Mouse (Mus musculus): ENCODE measurements around the gene Ftsj1. TPM values are rescaled to one million over a fixed set of nuclear protein-coding genes. Genes with fewer than 3 reads are reported as not detected.

Ftsj1 gene
- polyA plus RNA-seq (2017; shearing (Covaris generic)): 23.1 TPM

DNA sequence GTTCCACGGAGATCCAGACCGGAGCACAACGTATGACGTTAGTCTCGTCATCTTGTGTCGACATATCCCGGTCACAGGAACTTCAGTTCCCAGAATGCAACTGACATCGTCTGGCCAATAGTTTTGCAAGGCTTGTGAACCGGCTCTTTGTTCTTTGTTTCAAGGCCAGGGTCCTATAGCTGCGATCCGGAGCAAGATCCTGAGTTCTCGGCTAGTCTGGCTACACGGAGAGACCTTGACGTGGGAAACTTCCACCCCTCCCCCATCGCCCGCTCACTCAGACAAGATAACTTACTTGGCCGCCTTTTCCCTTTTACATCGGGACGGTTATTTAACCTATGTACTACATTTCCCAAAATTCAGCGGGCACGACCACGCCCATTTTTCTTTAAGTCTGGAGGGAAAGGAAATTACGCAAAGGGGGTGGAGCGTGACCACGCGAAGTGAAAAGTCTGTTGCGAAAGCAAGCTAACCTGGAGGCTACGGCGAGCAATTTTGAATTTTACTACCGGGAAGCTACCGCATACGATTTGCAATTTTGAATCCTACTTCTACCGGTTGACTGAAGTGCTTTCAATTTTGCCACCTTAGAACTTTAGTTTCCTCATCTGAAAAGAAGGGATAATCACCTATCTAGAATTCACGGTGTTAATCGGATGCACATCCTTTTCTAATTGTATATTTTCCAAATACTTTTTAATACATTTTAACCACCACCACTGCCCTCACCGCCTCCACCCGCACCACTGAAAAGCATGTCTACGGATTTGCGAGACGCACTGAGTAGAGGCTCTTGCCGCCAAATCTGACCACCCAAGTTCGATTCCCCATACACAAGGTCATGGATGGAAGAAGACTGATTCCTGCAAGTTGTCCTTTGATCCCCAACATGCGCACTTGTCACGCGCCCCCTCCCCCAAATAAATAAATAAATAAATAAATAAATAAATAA lies at the start of gene Ftsj1:
Gene Ftsj1 (minus strand): TSS at position 73 of the 952 bp plus-strand sequence.

DNA sequence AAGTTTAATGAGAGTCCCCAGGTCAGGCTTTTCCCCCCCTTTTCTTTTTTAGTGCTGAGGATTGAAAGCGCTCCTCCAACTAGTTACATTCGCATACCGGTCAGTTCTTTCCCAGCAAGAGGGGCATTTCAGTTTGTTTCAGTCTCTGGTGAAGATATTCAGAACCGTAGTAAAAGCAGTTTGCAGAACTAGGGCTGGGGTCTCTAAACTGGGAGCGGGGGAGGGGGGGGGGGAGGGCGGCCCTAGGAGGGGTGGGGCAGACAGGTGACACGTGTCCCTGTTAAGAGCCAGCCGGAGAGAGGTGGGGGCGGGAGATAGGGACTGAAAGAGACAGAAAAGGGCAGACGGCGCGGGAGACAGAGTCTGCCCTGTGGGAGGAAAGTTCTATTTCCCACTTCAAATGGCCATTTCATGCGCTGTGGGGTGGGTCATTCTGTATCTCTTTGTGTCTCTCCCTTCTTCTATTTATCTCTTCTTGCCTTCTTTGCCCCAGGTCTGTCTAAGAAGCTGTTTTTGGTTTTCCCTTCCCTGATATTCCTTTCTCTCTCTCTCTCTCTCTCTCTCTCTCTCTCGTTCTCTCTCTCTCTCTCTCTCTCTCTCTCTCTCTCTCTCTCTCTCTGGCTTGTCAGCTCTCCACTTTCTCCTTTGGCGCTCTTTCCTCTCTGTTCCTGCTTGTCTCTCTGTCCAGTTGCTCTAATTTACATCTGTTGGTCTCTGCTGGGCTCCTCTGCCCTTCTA lies 19.0 kb upstream of the Ftsj1 start, which contains the start of gene Slc38a5:
Gene Slc38a5 (plus strand): TSS at position 51 of the 738 bp plus-strand sequence.

GRCm38 (mm10) chrX:8206015-8206693 lies 46.1 kb downstream of the Ftsj1 start, which contains the start of gene Porcn:
Gene Porcn (minus strand): TSS chrX:8206525.

GRCm38 (mm10) chrX:8193419-8193723 lies 58.8 kb downstream of the Ftsj1 start, which contains the start of gene Ebp:
Gene Ebp (minus strand): TSS chrX:8193512.

Other genes starting within 250 kb of the Ftsj1 start
- gene Glod5, start 233.9 kb downstream of the Ftsj1 start, polyA plus RNA-seq (2017; shearing (Covaris generic)): not detected
- gene Suv39h1, start 177.6 kb downstream of the Ftsj1 start, polyA plus RNA-seq (2017; shearing (Covaris generic)): 28.1 TPM
- gene Was, start 161.9 kb downstream of the Ftsj1 start, polyA plus RNA-seq (2017; shearing (Covaris generic)): 97.9 TPM
- gene Wdr13, start 119.5 kb downstream of the Ftsj1 start, polyA plus RNA-seq (2017; shearing (Covaris generic)): 21.2 TPM
- gene Rbm3, start 106.5 kb downstream of the Ftsj1 start, polyA plus RNA-seq (2017; shearing (Covaris generic)): 638 TPM
- 17.5 TPM for gene Tbc1d25, start 76.2 kb downstream of the Ftsj1 start, polyA plus RNA-seq (2017; shearing (Covaris generic))
- 125 TPM for gene Ebp, start 58.9 kb downstream of the Ftsj1 start, polyA plus RNA-seq (2017; shearing (Covaris generic))
- 0.10 TPM for gene Porcn, start 45.9 kb downstream of the Ftsj1 start, polyA plus RNA-seq (2017; shearing (Covaris generic))
- not detected for gene Slc38a5, start 18.7 kb upstream of the Ftsj1 start, polyA plus RNA-seq (2017; shearing (Covaris generic))
- not detected for gene Ssxb10, start 75.0 kb upstream of the Ftsj1 start, polyA plus RNA-seq (2017; shearing (Covaris generic))
- not detected for gene Ssxb9, start 114.6 kb upstream of the Ftsj1 start, polyA plus RNA-seq (2017; shearing (Covaris generic))
- gene Ssxb1, start 160.9 kb upstream of the Ftsj1 start, polyA plus RNA-seq (2017; shearing (Covaris generic)): not detected
- gene Ssxb2, start 209.3 kb upstream of the Ftsj1 start, polyA plus RNA-seq (2017; shearing (Covaris generic)): not detected

Data from CD4-positive, CD25-positive, alpha-beta regulatory T cell (primary cell).